Comparison of ENCODE assay signal across 11 mouse cellular contexts in the genomic region with DNA sequence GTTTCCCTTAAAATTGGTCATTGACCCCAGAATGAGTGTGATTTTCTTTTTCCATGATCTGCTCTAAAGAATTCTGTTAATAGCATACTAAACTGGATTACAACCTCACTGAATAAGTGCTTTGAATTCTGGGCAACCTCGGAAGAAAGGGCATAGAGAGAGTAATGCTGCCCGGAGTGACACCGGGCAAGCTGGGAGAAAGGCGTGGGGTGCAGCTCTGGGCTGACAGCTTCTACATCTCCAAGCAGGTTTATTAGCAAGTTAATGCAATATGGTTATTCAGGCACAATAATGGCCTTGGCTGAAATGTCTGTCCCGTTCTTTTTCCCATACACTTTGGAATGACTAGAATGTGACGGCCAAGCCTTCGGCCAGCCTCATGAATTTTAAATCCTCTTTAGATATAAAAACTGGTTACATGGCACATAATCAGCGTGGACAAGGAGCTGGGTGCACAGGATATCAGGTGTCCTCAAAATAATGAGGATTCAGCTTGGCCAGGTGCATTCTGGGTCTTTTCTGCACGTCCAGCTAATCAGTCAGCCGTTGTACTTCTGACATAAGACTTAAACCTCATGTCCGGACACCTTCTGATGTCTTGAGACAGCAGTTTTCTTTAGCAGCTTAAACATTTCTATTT.
DNase-seq lines count a peak whose midpoint lies in the region; ATAC-seq and TF ChIP-seq lines count a peak whose summit lies in the region.
"Had no signal": no experiment of that assay in that cellular context is flagged by ENCODE, and none has a peak within 500 bp of the region (broad histone marks: within the 10 kb centered on the region; RNA-seq: fewer than 3 reads in every experiment).

No protein-coding gene starts in this region.

- TF ChIP-seq POLR2A in liver, adult 2 months (IDR thresholded peaks at IDR 0.05; ENCODE audit: extremely low read depth, insufficient read depth, low read length) = no peak

- 90% methylated on average over 11 of the region's 11 CpGs for WGBS in liver, adult 2 months
- 12% methylated on average over 11 of the region's 11 CpGs for WGBS in forebrain, embryonic 15.5 days
- WGBS in kidney, postnatal 0 days = 47% methylated on average over 11 of the region's 11 CpGs
- 29% methylated on average over 11 of the region's 11 CpGs for WGBS in neural tube, embryonic 13.5 days

- no peak for TF ChIP-seq CTCF in liver, adult 2 months (IDR thresholded peaks at IDR 0.05; ENCODE audit: low read depth, low read length)
- TF ChIP-seq CTCF in kidney, postnatal 0 days (IDR thresholded peaks at IDR 0.05; ENCODE audit: low read depth) = no peak

- H3K36me3 ChIP-seq in liver, adult 2 months (ENCODE audit: control insufficient read depth, insufficient read depth, low read length) = no peaks in the 10 kb centered on the region
- no peaks in the 10 kb centered on the region for H3K36me3 ChIP-seq in forebrain, embryonic 15.5 days
- H3K36me3 ChIP-seq in kidney, postnatal 0 days (ENCODE audit: insufficient read depth, low read length) = no peaks in the 10 kb centered on the region
- no peaks in the 10 kb centered on the region for H3K36me3 ChIP-seq in neural tube, embryonic 13.5 days

- no peak overlapping the region for H3K27ac ChIP-seq in liver, adult 2 months (replicated peaks; ENCODE audit: insufficient read depth, low read depth, low read length)
- peak overlapping the region; percentile 58; the same call in 1 of the 2 replicates for H3K27ac ChIP-seq in forebrain, embryonic 15.5 days (replicated peaks)
- H3K27ac ChIP-seq in kidney, postnatal 0 days = peak overlapping the region; percentile 60
- 0 out of 2 replicates have a peak overlapping the region, but pooled peaks have one; percentile 33 for H3K27ac ChIP-seq in neural tube, embryonic 13.5 days (replicated peaks)

- peaks cover 7% of the 10 kb centered on the region; the same call in 1 of the 2 replicates for H3K4me1 ChIP-seq in liver, adult 2 months (ENCODE audit: control insufficient read depth, insufficient read depth, low read length)
- peaks cover 38% of the 10 kb centered on the region for H3K4me1 ChIP-seq in forebrain, embryonic 15.5 days
- peaks cover 21% of the 10 kb centered on the region for H3K4me1 ChIP-seq in kidney, postnatal 0 days (replicated peaks; ENCODE audit: insufficient read depth, low read length)
- peaks cover 51% of the 10 kb centered on the region for H3K4me1 ChIP-seq in neural tube, embryonic 13.5 days (replicated peaks)

- no peak overlapping the region for H3K9ac ChIP-seq in liver, adult 2 months (ENCODE audit: low read depth, low read length)
- H3K9ac ChIP-seq in forebrain, embryonic 15.5 days (replicated peaks) = no peak overlapping the region
- H3K9ac ChIP-seq in kidney, postnatal 0 days (ENCODE audit: low read depth, low read length) = no peak overlapping the region
- no peak overlapping the region for H3K9ac ChIP-seq in neural tube, embryonic 13.5 days

- no peak overlapping the region for H3K4me2 ChIP-seq in forebrain, embryonic 15.5 days (replicated peaks)
- no peak overlapping the region for H3K4me2 ChIP-seq in kidney, postnatal 0 days (ENCODE audit: low read length)
- H3K4me2 ChIP-seq in neural tube, embryonic 13.5 days = no peak overlapping the region

- intact Hi-C loops in heart, postnatal 36 days (cut with DNase I) = no loop called here

- H3K4me3 ChIP-seq in liver, adult 2 months (ENCODE audit: insufficient read depth, low read depth, low read length) = no peak overlapping the region
- H3K4me3 ChIP-seq in forebrain, embryonic 15.5 days = no peak overlapping the region
- no peak overlapping the region for H3K4me3 ChIP-seq in kidney, postnatal 0 days (replicated peaks; ENCODE audit: low read depth, low read length)
- H3K4me3 ChIP-seq in neural tube, embryonic 13.5 days = no peak overlapping the region

- H3K79me2 ChIP-seq in liver, adult 2 months (ENCODE audit: control insufficient read depth, insufficient read depth, low read length) = peaks cover 8% of the 10 kb centered on the region; the same call in 1 of the 2 replicates

- ATAC-seq in forebrain, embryonic 15.5 days (replicated peaks) = peak; percentile 84
- ATAC-seq in kidney, postnatal 0 days (replicated peaks; ENCODE audit: low FRiP score, low read depth) = no peak; the same call in 1 of the 2 replicates
- no peak for ATAC-seq in neural tube, embryonic 13.5 days (ENCODE audit: low read depth)

- no peaks in the 10 kb centered on the region for H3K27me3 ChIP-seq in liver, adult 2 months (ENCODE audit: control insufficient read depth, insufficient read depth, low read length)
- no peaks in the 10 kb centered on the region for H3K27me3 ChIP-seq in forebrain, embryonic 15.5 days
- H3K27me3 ChIP-seq in kidney, postnatal 0 days (ENCODE audit: insufficient read depth, low read length) = no peaks in the 10 kb centered on the region
- no peaks in the 10 kb centered on the region for H3K27me3 ChIP-seq in neural tube, embryonic 13.5 days

- no peaks in the 10 kb centered on the region for H3K9me3 ChIP-seq in forebrain, embryonic 15.5 days
- no peaks in the 10 kb centered on the region for H3K9me3 ChIP-seq in kidney, postnatal 0 days (replicated peaks; ENCODE audit: low read length)
- no peaks in the 10 kb centered on the region for H3K9me3 ChIP-seq in neural tube, embryonic 13.5 days

- DNase-seq in liver, adult 2 months (ENCODE audit: extremely low read depth, low read depth, low spot score) = peak; percentile 34
- DNase-seq in liver = no peak
- no peak for DNase-seq in kidney, postnatal 0 days (ENCODE audit: low spot score)
- DNase-seq in right cerebral cortex, postnatal 25 days = no peak
- DNase-seq in heart, postnatal 36 days = no peak
- DNase-seq: adrenal gland, adult 8-10 months; left cerebral cortex, postnatal 4 days; right cerebral cortex, postnatal 14 days; thymus, postnatal 14 days had no signal
